Mouse (Mus musculus): ENCODE results near the gene Cachd1.
A peak's percentile ranks its signal among the peaks of the same experiment; 100 is the strongest.

Cachd1 gene

DNA sequence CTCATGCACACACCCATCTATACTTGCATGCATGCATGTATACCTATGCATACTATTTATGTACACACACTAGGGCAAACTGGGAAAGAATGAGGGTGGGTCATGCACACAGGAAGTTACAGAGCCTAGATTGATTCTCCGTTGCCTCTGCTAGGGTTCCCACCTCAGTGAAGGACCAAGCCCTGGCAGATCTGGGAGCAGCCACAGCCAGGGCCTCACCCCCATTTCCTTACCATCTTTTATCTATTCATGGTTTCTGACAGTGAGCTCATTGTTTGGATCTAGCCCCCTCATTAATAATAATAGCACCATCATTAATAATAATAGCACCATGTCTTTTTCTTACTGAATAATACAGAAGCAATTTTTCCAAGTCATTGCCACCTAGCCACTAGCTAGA is 143.9 kb downstream of the Cachd1 start:
- DNase-seq (ENCODE audit: low spot score in 2 of 2), result no peak

- no peak for DNase-seq (ENCODE audit: low spot score in 2 of 2)
Measured at GRCm38 (mm10) chr4:100922816-100923554, 146.5 kb downstream of the Cachd1 start.

DNA sequence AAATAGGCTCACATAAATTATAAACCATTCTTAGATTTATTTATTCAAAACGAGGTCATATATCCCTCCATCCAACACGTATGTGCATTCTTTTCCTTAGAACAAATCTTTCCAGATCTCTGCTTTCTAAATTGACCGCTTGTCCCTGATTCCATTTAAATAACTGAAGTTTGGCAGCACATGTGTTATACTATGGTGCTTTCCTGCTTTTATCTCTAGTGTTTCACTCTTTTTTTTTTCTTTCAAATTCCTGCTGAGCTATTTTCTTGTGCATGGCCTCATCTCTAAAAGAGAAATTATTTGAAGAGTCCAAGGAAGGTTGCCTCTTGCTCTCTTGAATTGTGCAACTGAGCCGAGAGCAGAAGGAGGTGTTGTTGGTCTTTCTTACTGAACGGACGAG is 147.1 kb downstream of the Cachd1 start:
- no peak for DNase-seq (ENCODE audit: low spot score in 2 of 2)

DNA sequence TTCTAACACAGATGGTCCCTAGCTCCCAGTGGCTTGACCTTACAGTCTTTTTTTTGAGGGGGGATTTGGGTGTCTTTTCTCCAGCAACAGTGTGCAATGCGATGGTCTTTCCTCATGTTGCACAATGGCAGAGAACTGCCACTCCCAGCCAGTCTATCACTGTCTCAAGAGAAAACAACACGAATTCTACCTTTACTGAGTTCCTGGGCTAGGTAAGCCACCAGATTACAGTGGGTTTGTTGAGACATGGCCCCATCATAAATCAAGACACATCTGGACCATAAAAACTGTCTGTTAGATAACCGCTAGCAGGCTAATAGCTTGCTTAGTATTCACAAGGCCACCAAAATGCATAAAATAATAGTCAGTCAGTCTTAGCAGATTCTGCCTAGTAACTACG is 147.8 kb downstream of the Cachd1 start:
- DNase-seq (ENCODE audit: low spot score in 2 of 2), result no peak

- no peak for DNase-seq (ENCODE audit: low spot score in 2 of 2)
Measured at GRCm38 (mm10) chr4:100925153-100925552, 148.7 kb downstream of the Cachd1 start.

DNA sequence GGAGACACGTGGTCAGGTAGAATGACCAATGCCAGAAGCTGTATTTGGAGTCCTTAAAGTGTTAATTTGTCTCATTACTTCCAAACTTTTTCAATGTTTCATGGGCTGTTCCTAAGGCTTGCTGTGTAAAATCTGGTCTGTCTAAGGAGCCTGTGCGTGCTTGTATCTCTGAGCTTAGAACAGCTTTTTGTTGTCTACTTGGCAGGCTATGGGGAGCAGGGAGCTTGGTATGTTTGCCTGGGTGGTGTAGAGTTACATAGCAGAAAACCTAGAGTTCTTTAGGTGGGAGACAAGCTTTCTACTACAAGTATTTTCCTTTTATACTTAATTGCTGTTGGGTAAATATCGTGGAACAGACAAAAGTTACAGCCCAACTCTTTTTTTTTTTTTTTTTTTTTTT is 150.1 kb downstream of the Cachd1 start:
- DNase-seq (ENCODE audit: low spot score in 2 of 2), result no peak

GRCm38 (mm10) chr4:100927059-100927458 is 150.6 kb downstream of the Cachd1 start:
- DNase-seq (ENCODE audit: low spot score in 2 of 2), result no peak

GRCm38 (mm10) chr4:100943689-100944088 is 167.2 kb downstream of the Cachd1 start:
- DNase-seq (ENCODE audit: low spot score in 2 of 2), result no peak

DNA sequence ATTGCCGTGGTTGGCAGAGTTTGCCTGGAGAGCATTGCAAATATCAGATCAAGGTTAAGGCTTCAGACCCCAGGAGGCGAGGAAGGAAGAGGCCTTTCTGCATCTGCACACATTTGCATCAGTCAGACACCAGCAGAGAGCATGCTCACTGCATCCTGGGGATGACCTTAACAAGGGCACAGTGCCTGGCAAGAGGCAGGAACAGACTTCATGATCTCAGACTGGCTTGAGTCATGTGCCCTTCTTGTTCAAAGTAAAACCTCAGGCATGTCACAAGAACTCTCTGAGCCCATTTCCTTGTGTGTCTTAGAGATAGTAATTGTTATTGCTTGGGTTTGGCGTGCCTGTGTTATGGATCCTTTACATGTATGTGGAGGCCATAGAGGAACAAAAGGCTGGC is 167.8 kb downstream of the Cachd1 start:
- no peak for DNase-seq (ENCODE audit: low spot score in 2 of 2)

- peak; percentile 40 to 75 for DNase-seq (ENCODE audit: low spot score in 2 of 2)
Measured at GRCm38 (mm10) chr4:100945171-100945899, 168.9 kb downstream of the Cachd1 start.

DNA sequence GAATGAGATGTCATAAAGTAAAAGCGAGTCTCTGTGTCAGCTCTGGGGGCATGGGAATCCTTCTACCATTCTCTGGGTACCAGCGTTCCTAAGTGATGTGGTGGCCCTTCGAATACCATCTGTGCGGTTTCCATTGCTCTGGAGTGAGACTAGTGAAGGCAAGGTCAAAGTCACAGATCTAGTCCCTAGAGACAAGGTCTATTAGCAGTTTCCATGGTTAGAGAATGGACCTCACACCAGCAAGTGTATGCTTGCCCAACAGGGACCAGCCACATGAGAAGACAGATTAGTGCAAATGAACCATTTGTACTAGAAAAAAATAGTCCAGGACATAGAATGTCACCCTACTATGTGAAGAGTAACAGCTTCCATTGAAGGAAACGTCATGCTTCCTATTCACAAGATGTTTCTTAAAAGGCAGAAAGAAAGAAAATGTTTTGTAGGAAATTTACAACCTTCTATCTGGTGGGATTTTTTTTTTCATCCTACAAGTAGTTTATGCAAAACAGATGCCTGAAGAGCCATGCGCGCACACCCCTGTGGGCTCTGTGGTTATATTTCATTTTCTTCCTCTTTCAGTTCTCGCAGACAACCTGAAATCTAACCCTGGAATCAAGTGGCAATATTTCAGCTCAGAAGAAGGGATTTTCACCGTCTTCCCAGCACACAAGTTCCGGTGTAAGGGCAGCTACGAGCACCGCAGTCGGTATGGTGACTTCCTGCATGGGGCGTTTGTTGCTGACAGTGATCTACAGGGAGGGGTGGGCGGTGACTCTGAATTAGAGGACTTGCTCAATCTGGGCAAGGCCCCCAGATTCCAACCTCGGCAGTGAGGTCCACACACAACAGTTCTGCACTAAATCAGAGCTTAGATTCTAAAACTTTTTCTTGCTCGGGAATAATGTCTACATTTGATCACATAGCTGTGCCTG is 172.3 kb downstream of the Cachd1 start:
- DNase-seq (ENCODE audit: low spot score in 2 of 2), result no peak

GRCm38 (mm10) chr4:100950316-100950715 is 173.8 kb downstream of the Cachd1 start:
- DNase-seq (ENCODE audit: low spot score in 2 of 2), result no peak

- no peak for DNase-seq (ENCODE audit: low spot score in 2 of 2)
Measured at GRCm38 (mm10) chr4:100951876-100952275, 175.4 kb downstream of the Cachd1 start.

GRCm38 (mm10) chr4:100963341-100963740 is 186.9 kb downstream of the Cachd1 start:
- DNase-seq (ENCODE audit: low spot score in 2 of 2), result no peak

DNA sequence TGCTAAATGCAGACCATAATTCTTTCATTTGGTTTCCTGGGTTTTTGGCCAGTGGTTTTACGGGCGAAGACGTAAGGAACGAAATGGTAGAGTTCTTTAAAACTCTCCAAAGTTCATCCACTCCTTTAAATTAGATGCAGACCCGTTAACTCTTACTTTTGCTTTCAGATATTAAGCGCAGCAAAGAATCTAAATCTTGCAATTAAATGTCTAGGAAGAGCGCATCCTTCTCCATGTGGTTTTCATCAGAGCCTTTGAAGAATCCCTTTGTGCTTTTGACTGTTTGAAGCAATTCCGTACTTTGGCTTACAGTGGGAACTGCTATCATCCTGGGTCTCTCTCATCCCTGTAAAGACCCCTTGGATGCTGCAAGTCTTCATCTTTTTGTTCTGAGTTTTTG is 187.3 kb downstream of the Cachd1 start:
- DNase-seq (ENCODE audit: low spot score in 2 of 2), result no peak

DNA sequence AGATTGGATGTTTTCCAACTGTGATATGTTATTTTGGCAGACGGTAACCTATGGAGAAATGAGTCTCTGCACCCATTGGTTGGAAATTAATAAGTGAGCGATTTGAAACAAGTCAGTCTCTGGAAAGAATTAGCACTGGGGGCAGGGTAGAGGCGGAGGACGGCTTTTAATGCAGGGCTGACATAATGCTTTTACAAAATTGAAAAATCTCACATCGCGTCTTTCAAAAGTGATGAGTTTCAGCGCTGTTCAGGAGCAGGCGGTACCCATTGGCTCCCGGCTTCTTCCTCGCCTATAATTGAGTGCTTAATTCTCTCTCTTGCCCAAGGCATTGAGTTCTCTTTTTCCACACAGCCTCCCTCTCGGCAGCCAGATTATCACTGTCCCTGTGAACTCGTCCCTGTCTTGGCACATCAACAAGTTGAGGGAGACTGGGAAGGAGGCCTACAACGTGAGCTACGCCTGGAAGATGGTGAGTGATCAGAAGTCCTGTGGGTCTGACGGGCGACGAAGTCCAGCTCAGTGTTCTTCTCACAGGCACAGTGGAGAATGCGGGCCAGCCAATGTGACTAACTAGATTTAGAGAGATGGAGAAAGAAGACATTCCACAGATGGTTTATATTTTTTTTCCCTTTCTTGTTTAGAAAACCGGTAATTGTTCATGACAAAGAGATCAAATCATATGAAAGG is 191.4 kb downstream of the Cachd1 start:
- DNase-seq (ENCODE audit: low spot score in 2 of 2), result no peak

DNA sequence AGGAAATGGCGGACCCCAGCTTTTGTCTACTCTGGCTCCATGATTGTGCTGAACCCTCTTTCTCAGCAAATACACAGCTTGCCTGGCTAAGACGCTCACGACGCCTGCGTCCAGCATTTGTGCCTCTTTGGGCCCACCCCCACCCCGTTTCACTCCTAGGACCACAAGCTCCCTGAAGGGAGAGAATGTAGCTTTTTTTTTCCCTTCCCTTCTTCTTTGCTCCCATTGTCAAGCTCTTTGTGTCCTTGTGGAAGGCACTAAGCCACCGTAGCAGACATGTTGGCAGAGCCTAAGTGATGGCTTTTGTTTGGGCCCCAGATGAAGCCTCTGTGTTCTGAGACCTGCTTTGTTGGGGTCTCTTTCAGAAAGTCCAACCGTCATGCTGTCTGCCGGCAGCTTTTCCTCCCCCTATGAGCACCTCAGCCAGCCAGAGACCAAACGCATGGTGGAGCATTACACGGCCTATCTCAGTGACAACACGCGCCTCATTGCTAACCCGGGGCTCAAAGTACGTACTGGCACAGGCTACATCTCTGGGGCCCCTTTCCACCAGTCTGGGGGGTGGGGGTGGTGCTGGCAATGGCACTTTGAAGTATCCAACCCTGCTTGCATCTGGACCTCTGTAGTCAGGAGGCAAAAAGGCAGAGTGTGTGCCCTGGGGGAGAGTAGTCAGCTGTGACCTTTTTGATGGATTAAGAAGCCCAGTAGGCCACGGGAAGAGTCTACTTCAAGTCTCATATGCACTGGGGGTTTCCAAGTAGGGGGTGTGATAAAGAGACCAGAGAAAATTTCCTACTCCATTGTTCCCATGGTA is 197.4 kb downstream of the Cachd1 start:
- no peak for DNase-seq (ENCODE audit: low spot score in 2 of 2)

GRCm38 (mm10) chr4:100974455-100975035 is 198.1 kb downstream of the Cachd1 start:
- no peak for DNase-seq (ENCODE audit: low spot score in 2 of 2)

- DNase-seq (ENCODE audit: low spot score in 2 of 2), result no peak
Measured at GRCm38 (mm10) chr4:100977522-100977921, 201.0 kb downstream of the Cachd1 start.

DNA sequence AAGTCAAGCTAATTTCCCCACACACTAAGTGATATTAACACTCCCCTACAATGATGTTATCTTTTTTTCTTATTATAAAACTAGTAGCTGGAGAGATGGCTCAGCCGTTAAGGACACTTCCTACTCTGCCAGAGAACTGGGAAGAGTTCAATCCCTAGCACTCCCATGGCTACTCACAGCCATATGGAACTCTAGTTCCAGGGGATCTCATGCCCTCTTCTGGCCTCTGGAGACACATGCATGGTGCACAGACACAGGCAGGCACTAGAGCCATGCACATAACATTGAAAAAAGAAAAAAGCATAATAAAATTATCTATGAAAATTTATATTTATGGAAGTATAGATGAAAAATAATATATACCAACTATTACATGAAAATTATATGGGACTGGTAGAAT is 210.7 kb downstream of the Cachd1 start:
- no peak for DNase-seq (ENCODE audit: low spot score in 2 of 2)

All from right cerebral cortex, postnatal 10 days (tissue).